Mouse (Mus musculus): Measurements from ENCODE around the gene 2310057N15Rik. TPM values are rescaled to one million over a fixed set of nuclear protein-coding genes. Genes with fewer than 3 reads are reported as not detected.
"Not testable (repeated sequence)": the region's sequence is repeated elsewhere in the genome, so short reads cannot be mapped to it uniquely, and the experiment has no call there.

2310057N15Rik gene
- polyA plus RNA-seq (2014; fragmentation: Nextera tagmentation; extraction: Ambion mirVana): not detected in 2 replicates

GRCm38 (mm10) chr16:88774106-88774505 is at the start of gene 2310057N15Rik:
2310057N15Rik (minus strand) TSS chr16:88774206.
- no peak for TF ChIP-seq CTCF (IDR thresholded peaks at IDR 0.05; ENCODE audit: low read depth)
- no peak within 1 kb of the TSS for H3K27ac ChIP-seq (ENCODE audit: low read depth)
- H3K9ac ChIP-seq: no peak within 1 kb of the TSS
- no peaks in the 10 kb centered on the region for H3K27me3 ChIP-seq (ENCODE audit: insufficient read depth, low read length)
- no peaks in the 10 kb centered on the region for H3K36me3 ChIP-seq (ENCODE audit: insufficient read depth)
- DNase-seq (no peak), ATAC-seq (ENCODE audit: insufficient read depth) (no peak)
- H3K4me2 ChIP-seq: no peak within 1 kb of the TSS
- no peaks in the 10 kb centered on the region for H3K4me1 ChIP-seq (ENCODE audit: insufficient read depth)
- 85% methylated on average over 2 of the region's 2 CpGs for WGBS
- H3K4me3 ChIP-seq (ENCODE audit: low read depth, low read length): no peak within 1 kb of the TSS
- no peaks in the 10 kb centered on the region for H3K9me3 ChIP-seq (ENCODE audit: low read depth, low read length)

- Histone ChIP-seq H3K9me3 (ENCODE audit: low read depth, low read length) (no peaks in the 10 kb centered on the region), H3K4me2 (no peak overlapping the region), H3K27ac (ENCODE audit: low read depth) (no peak overlapping the region), H3K36me3 (ENCODE audit: insufficient read depth) (no peaks in the 10 kb centered on the region), H3K4me1 (ENCODE audit: insufficient read depth) (no peaks in the 10 kb centered on the region), H3K9ac (no peak overlapping the region), H3K27me3 (ENCODE audit: insufficient read depth, low read length) (no peaks in the 10 kb centered on the region), H3K4me3 (ENCODE audit: low read depth, low read length) (no peak overlapping the region)
- WGBS: 83% methylated on average over 3 of the region's 3 CpGs
- ATAC-seq (ENCODE audit: insufficient read depth) (peak; percentile 31; the same call in 1 of the 2 replicates), DNase-seq (peak; percentile 65)
- peak; percentile 65 for TF ChIP-seq CTCF (IDR thresholded peaks at IDR 0.05; ENCODE audit: low read depth)
Observed at GRCm38 (mm10) chr16:88823736-88824135, 49.7 kb upstream of the 2310057N15Rik start.

GRCm38 (mm10) chr16:88820066-88820465 is 46.1 kb upstream of the 2310057N15Rik start, which contains the start of gene Krtap15:
Krtap15 (plus strand) TSS chr16:88820215.
- no peak within 1 kb of the TSS for H3K27ac ChIP-seq (ENCODE audit: low read depth)
- no peak within 1 kb of the TSS for H3K4me3 ChIP-seq (ENCODE audit: low read depth, low read length)
- no peak for DNase-seq
- no peak for TF ChIP-seq CTCF (IDR thresholded peaks at IDR 0.05; ENCODE audit: low read depth)
- H3K4me2 ChIP-seq: no peak within 1 kb of the TSS
- no peaks in the 10 kb centered on the region for H3K9me3 ChIP-seq (ENCODE audit: low read depth, low read length)
- no peaks in the 10 kb centered on the region for H3K36me3 ChIP-seq (ENCODE audit: insufficient read depth)
- H3K27me3 ChIP-seq (ENCODE audit: insufficient read depth, low read length): no peaks in the 10 kb centered on the region
- no peak for ATAC-seq (ENCODE audit: insufficient read depth)
- WGBS: 68% methylated on average over 3 of the region's 3 CpGs
- H3K4me1 ChIP-seq (ENCODE audit: insufficient read depth): no peaks in the 10 kb centered on the region
- no peak within 1 kb of the TSS for H3K9ac ChIP-seq

GRCm38 (mm10) chr16:88811827-88812226 is 37.8 kb upstream of the 2310057N15Rik start, which contains the start of gene Gm20741:
Gm20741 (minus strand) TSS chr16:88812220.
- Histone ChIP-seq H3K36me3 (ENCODE audit: insufficient read depth) (no peaks in the 10 kb centered on the region), H3K9ac (no peak within 1 kb of the TSS), H3K4me1 (ENCODE audit: insufficient read depth) (no peaks in the 10 kb centered on the region), H3K27me3 (ENCODE audit: insufficient read depth, low read length) (no peaks in the 10 kb centered on the region), H3K9me3 (ENCODE audit: low read depth, low read length) (no peaks in the 10 kb centered on the region), H3K27ac (ENCODE audit: low read depth) (no peak within 1 kb of the TSS), H3K4me3 (ENCODE audit: low read depth, low read length) (no peak within 1 kb of the TSS), H3K4me2 (no peak within 1 kb of the TSS)
- ATAC-seq (ENCODE audit: insufficient read depth): no peak
- DNase-seq: no peak
- WGBS: 75% methylated on average over 2 of the region's 2 CpGs
- TF ChIP-seq CTCF (IDR thresholded peaks at IDR 0.05; ENCODE audit: low read depth): no peak

GRCm38 (mm10) chr16:88786786-88787185 is 12.8 kb upstream of the 2310057N15Rik start:
- H3K4me3 ChIP-seq (ENCODE audit: low read depth, low read length): no peak overlapping the region
- no peak for DNase-seq
- H3K4me1 ChIP-seq (ENCODE audit: insufficient read depth): no peaks in the 10 kb centered on the region
- no peak overlapping the region for H3K27ac ChIP-seq (ENCODE audit: low read depth)
- H3K36me3 ChIP-seq (ENCODE audit: insufficient read depth): no peaks in the 10 kb centered on the region
- no peak overlapping the region for H3K9ac ChIP-seq
- H3K9me3 ChIP-seq (ENCODE audit: low read depth, low read length): no peaks in the 10 kb centered on the region
- no peak for TF ChIP-seq CTCF (IDR thresholded peaks at IDR 0.05; ENCODE audit: low read depth)
- ATAC-seq (ENCODE audit: insufficient read depth): no peak
- H3K27me3 ChIP-seq (ENCODE audit: insufficient read depth, low read length): no peaks in the 10 kb centered on the region
- 69% methylated on average over 2 of the region's 2 CpGs for WGBS
- no peak overlapping the region for H3K4me2 ChIP-seq

- H3K27ac ChIP-seq (ENCODE audit: low read depth): no peak within 1 kb of the TSS
- no peak for TF ChIP-seq CTCF (IDR thresholded peaks at IDR 0.05; ENCODE audit: low read depth)
- H3K4me1 ChIP-seq (ENCODE audit: insufficient read depth): no peaks in the 10 kb centered on the region
- no peak within 1 kb of the TSS for H3K4me3 ChIP-seq (ENCODE audit: low read depth, low read length)
- no peak within 1 kb of the TSS for H3K9ac ChIP-seq
- no peak within 1 kb of the TSS for H3K4me2 ChIP-seq
- H3K27me3 ChIP-seq (ENCODE audit: insufficient read depth, low read length): no peaks in the 10 kb centered on the region
- DNase-seq (no peak), ATAC-seq (ENCODE audit: insufficient read depth) (no peak)
- 81% methylated on average over 5 of the region's 6 CpGs for WGBS
- no peaks in the 10 kb centered on the region for H3K9me3 ChIP-seq (ENCODE audit: low read depth, low read length)
- H3K36me3 ChIP-seq (ENCODE audit: insufficient read depth): no peaks in the 10 kb centered on the region
Observed at GRCm38 (mm10) chr16:88777596-88777995, 3.6 kb upstream of the 2310057N15Rik start, which contains the start of gene Gm5965. Gm5965 (plus strand) TSS chr16:88777896.

- not testable (repeated sequence) for ATAC-seq (ENCODE audit: insufficient read depth); H3K9ac ChIP-seq; H3K9me3 ChIP-seq (ENCODE audit: low read depth, low read length); H3K36me3 ChIP-seq (ENCODE audit: insufficient read depth); H3K27me3 ChIP-seq (ENCODE audit: insufficient read depth, low read length); H3K27ac ChIP-seq (ENCODE audit: low read depth); H3K4me3 ChIP-seq (ENCODE audit: low read depth, low read length); H3K4me1 ChIP-seq (ENCODE audit: insufficient read depth); H3K4me2 ChIP-seq; DNase-seq
- WGBS: 92% methylated on average over 3 of the region's 3 CpGs
Observed at GRCm38 (mm10) chr16:88758547-88758946, 15.5 kb downstream of the 2310057N15Rik start, which contains the start of gene 2310034C09Rik. 2310034C09Rik (plus strand) TSS chr16:88758847.

- not testable (repeated sequence) for H3K9ac ChIP-seq; ATAC-seq (ENCODE audit: insufficient read depth); H3K27ac ChIP-seq (ENCODE audit: low read depth); H3K4me2 ChIP-seq; H3K4me3 ChIP-seq (ENCODE audit: low read depth, low read length); H3K9me3 ChIP-seq (ENCODE audit: low read depth, low read length); DNase-seq; H3K27me3 ChIP-seq (ENCODE audit: insufficient read depth, low read length); H3K36me3 ChIP-seq (ENCODE audit: insufficient read depth); H3K4me1 ChIP-seq (ENCODE audit: insufficient read depth)
- 78% methylated on average over 3 of the region's 3 CpGs for WGBS
Observed at GRCm38 (mm10) chr16:88751535-88751934, 22.5 kb downstream of the 2310057N15Rik start, which contains the start of gene Krtap13. Krtap13 (minus strand) TSS chr16:88751635.
